Mouse (Mus musculus): ENCODE measurements around the gene Tnfrsf13c. TPM values are rescaled to one million over a fixed set of nuclear protein-coding genes. Genes with fewer than 3 reads are reported as not detected.

Gene Tnfrsf13c
- polyA plus RNA-seq, 1 experiment: 0.93 TPM

DNA sequence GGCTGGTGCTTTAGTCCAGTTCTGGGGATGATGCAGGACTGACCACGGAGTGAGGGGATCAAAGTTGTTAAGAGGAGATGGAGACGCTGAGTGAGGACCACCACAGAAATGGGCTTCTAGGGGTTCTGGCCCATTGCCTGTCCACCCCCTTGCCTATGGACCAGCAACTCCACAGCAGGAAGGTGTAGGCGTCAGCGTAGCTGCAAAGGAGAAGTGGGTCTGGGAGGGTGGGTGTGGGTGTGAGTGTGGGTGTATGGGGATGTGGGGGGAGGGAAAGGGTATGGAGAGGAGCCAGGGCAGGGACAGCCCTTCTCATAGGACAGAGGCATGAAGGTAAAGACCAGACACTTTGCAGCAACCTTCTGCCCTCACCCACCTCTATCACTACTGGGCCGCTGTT, 1.6 kb upstream of the Tnfrsf13c start:
- Histone ChIP-seq H3K4me3 (replicated peaks; ENCODE audit: insufficient read depth, low read depth, low read length) (no peak overlapping the region), H3K27ac (ENCODE audit: insufficient read depth, low read length) (no peak overlapping the region), H3K4me1 (ENCODE audit: control insufficient read depth, insufficient read depth, low read length) (peaks cover 14% of the 10 kb centered on the region), H3K27me3 (ENCODE audit: control insufficient read depth, insufficient read depth, low read length) (no peaks in the 10 kb centered on the region)
- no peak for DNase-seq
- 98% methylated on average over 5 of the region's 5 CpGs for WGBS
- TF ChIP-seq POLR2A (IDR thresholded peaks at IDR 0.05; ENCODE audit: borderline replicate concordance, insufficient read depth, low read length) (no peak), CTCF (IDR thresholded peaks at IDR 0.05; ENCODE audit: borderline replicate concordance, insufficient read depth, low read depth, low read length) (no peak)

- Histone ChIP-seq H3K4me1 (ENCODE audit: control insufficient read depth, insufficient read depth, low read length) (peaks cover 11% of the 10 kb centered on the region), H3K4me3 (replicated peaks; ENCODE audit: insufficient read depth, low read depth, low read length) (no peak overlapping the region)
- no peak for TF ChIP-seq POLR2A (IDR thresholded peaks at IDR 0.05; ENCODE audit: borderline replicate concordance, insufficient read depth, low read length)
- TF ChIP-seq CTCF (IDR thresholded peaks at IDR 0.05; ENCODE audit: borderline replicate concordance, insufficient read depth, low read depth, low read length): no peak
Observed at GRCm38 (mm10) chr15:82224602-82225215, 540 bp upstream of the Tnfrsf13c start.

DNA sequence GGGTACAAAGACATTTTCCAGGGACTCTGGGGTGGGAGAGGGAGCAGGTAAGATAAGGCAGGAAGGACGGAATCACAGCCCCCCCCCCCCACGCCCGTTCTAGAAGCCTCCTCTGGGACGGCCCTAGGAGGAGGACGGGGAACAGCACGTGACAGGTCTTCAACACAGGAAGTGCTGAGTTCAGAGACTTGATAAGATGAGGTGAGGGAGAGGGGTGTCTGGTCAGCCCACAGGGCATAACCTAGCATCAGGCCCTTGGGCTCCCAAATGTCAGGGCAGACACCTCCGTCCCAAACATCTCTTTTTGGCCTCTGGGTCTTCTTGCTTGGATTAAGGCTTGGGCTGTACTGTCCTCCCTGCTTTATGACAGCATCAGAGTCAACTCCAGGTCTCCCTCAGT, 918 bp downstream of the Tnfrsf13c start:
- WGBS: 82% methylated on average over 7 of the region's 7 CpGs
- no peak for DNase-seq
- TF ChIP-seq POLR2A (IDR thresholded peaks at IDR 0.05; ENCODE audit: borderline replicate concordance, insufficient read depth, low read length) (no peak), CTCF (IDR thresholded peaks at IDR 0.05; ENCODE audit: borderline replicate concordance, insufficient read depth, low read depth, low read length) (no peak)
- Histone ChIP-seq H3K27me3 (ENCODE audit: control insufficient read depth, insufficient read depth, low read length) (no peaks in the 10 kb centered on the region), H3K27ac (ENCODE audit: insufficient read depth, low read length) (no peak overlapping the region), H3K4me3 (replicated peaks; ENCODE audit: insufficient read depth, low read depth, low read length) (no peak overlapping the region), H3K4me1 (ENCODE audit: control insufficient read depth, insufficient read depth, low read length) (peaks cover 11% of the 10 kb centered on the region)

More at GRCm38 (mm10) chr15:82224602-82225215, 540 bp upstream of the Tnfrsf13c start:
- no peak for DNase-seq
- no peak overlapping the region for H3K27ac ChIP-seq (ENCODE audit: insufficient read depth, low read length)
- WGBS: 59% methylated on average over 7 of the region's 7 CpGs
- H3K27me3 ChIP-seq (ENCODE audit: control insufficient read depth, insufficient read depth, low read length): no peaks in the 10 kb centered on the region

DNA sequence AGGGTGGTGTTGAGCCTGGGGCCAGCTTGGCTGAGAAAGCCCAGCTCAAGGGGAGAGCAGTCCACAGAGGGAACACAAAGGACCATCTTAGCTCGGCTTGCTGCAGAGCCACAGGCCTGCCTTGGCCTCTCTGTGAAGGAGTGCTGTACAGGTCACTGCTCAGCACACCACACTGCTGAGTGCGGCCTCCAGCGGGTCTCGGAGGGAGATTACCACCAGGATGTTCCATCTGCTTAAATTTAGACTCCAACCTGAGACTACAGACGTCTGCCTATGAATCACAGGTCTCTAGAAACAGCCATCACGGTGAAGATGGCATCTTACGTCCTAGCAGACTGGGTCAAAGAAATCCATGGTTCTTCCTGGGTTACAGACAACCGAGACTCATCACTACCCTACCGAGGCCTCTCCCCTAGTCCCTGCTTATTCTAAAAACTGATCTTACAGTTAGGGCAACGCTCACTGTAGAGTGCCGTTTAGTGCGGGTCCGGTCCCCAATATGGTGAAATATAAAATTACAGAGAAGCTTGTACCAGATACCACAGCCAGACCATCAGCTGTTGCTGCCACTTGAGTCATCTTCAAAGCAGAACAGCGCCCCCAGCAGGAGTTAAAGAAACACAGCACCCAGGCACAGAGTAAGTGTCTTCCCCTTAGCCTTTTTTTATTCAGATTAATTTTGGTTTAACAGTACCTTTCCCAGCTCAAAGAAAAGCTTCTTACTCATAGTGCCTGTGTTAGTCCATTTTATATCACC, 2.9 kb downstream of the Tnfrsf13c start:
- DNase-seq: no peak
- WGBS: 62% methylated on average over 14 of the region's 14 CpGs
- no peak overlapping the region for H3K27ac ChIP-seq (ENCODE audit: insufficient read depth, low read length)
- peaks cover 16% of the 10 kb centered on the region for H3K4me1 ChIP-seq (ENCODE audit: control insufficient read depth, insufficient read depth, low read length)
- no peak overlapping the region for H3K4me3 ChIP-seq (replicated peaks; ENCODE audit: insufficient read depth, low read depth, low read length)
- TF ChIP-seq POLR2A (IDR thresholded peaks at IDR 0.05; ENCODE audit: borderline replicate concordance, insufficient read depth, low read length) (no peak), CTCF (IDR thresholded peaks at IDR 0.05; ENCODE audit: borderline replicate concordance, insufficient read depth, low read depth, low read length) (0 out of 2 replicates have a peak, but pooled peaks have one; percentile 17)
- H3K27me3 ChIP-seq (ENCODE audit: control insufficient read depth, insufficient read depth, low read length): no peaks in the 10 kb centered on the region

DNA sequence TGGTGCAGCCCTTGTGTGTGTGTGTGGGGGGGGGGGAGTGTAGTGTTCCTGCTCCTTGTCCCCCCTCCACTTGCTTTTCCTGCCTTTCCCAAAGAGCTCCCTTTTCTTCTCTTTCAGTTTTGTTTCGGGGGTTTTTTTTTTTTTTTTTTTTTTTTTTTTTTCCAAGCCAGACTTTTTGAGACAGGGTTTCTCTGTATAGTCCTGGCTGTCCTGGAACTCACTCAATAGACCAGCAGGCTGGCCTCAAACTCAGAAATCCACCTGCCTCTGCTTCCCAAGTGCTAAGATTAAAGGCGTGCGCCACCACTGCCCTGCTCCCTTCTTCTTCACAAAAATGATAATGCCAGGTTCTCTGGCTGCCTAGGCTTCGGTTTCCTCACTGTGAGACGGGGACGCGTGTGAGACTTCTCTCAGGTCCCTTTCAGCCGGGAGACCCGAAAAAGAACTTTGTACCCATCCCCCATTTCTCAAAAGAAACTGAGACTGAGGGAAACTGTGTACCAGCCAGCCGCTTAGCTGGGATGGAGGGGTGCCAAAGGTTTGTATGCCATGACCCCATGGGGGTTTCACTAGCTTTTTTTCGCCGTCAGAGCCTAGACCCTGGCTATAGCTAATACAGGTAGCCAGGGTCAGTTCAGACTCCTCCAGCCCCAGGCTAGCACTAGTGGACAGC, 4.0 kb downstream of the Tnfrsf13c start:
- Histone ChIP-seq H3K27me3 (ENCODE audit: control insufficient read depth, insufficient read depth, low read length) (no peaks in the 10 kb centered on the region), H3K4me3 (replicated peaks; ENCODE audit: insufficient read depth, low read depth, low read length) (no peak overlapping the region), H3K4me1 (ENCODE audit: control insufficient read depth, insufficient read depth, low read length) (peaks cover 27% of the 10 kb centered on the region), H3K27ac (ENCODE audit: insufficient read depth, low read length) (no peak overlapping the region)
- DNase-seq: no peak
- no peak for TF ChIP-seq POLR2A (IDR thresholded peaks at IDR 0.05; ENCODE audit: borderline replicate concordance, insufficient read depth, low read length)
- WGBS: 71% methylated on average over 12 of the region's 12 CpGs

- TF ChIP-seq POLR2A (IDR thresholded peaks at IDR 0.05; ENCODE audit: borderline replicate concordance, insufficient read depth, low read length) (no peak), CTCF (IDR thresholded peaks at IDR 0.05; ENCODE audit: borderline replicate concordance, insufficient read depth, low read depth, low read length) (no peak)
- H3K4me3 ChIP-seq (replicated peaks; ENCODE audit: insufficient read depth, low read depth, low read length): no peak overlapping the region
- peaks cover 26% of the 10 kb centered on the region for H3K4me1 ChIP-seq (ENCODE audit: control insufficient read depth, insufficient read depth, low read length)
- WGBS: 89% methylated on average over 26 of the region's 26 CpGs
- no peak for DNase-seq
- no peaks in the 10 kb centered on the region for H3K27me3 ChIP-seq (ENCODE audit: control insufficient read depth, insufficient read depth, low read length)
- no peak overlapping the region for H3K27ac ChIP-seq (ENCODE audit: insufficient read depth, low read length)
Observed at GRCm38 (mm10) chr15:82218778-82219666, 5.1 kb downstream of the Tnfrsf13c start.

GRCm38 (mm10) chr15:82217980-82218379, 6.2 kb downstream of the Tnfrsf13c start:
- TF ChIP-seq CTCF (IDR thresholded peaks at IDR 0.05; ENCODE audit: borderline replicate concordance, insufficient read depth, low read depth, low read length): no peak
- TF ChIP-seq POLR2A (IDR thresholded peaks at IDR 0.05; ENCODE audit: borderline replicate concordance, insufficient read depth, low read length): no peak
- 84% methylated on average over 9 of the region's 9 CpGs for WGBS
- Histone ChIP-seq H3K4me3 (replicated peaks; ENCODE audit: insufficient read depth, low read depth, low read length) (no peak overlapping the region), H3K27ac (ENCODE audit: insufficient read depth, low read length) (no peak overlapping the region), H3K4me1 (ENCODE audit: control insufficient read depth, insufficient read depth, low read length) (peaks cover 26% of the 10 kb centered on the region), H3K27me3 (ENCODE audit: control insufficient read depth, insufficient read depth, low read length) (no peaks in the 10 kb centered on the region)
- no peak for DNase-seq
